Mouse (Mus musculus): ENCODE data around the gene Ifnz.
"Not testable (repeated sequence)": the region's sequence is repeated elsewhere in the genome, so short reads cannot be mapped to it uniquely, and the experiment has no call there.

DNA sequence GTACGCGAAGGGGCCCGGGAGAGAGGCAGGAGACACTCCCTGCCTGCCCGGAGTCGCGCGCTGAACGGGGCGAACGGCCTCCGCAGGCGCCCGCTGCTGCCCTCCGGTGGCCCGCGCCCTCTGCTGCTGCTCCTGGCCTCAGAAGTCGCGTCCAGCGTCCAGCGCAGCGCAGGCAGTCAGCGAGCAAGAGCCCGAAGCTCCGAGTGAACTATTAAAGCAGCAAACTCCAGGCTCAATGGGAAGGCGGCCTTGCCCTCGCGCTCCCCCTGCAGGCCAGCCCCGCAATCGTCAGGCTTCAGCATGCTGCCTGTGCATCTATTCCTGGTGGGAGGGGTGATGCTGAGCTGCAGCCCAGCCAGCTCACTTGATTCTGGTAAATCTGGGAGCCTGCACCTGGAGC, 5.3 kb upstream of the Ifnz start, which contains the start of gene Gm13289:
- TF ChIP-seq CTCF (IDR thresholded peaks at IDR 0.05); POLR2A (IDR thresholded peaks at IDR 0.05; ENCODE audit: insufficient read depth, low read depth, low read length); EP300 (IDR thresholded peaks at IDR 0.05; ENCODE audit: insufficient read depth, low read depth, low read length): not testable (repeated sequence)
